Mouse (Mus musculus) limb, embryonic 11.5 days (tissue): Measurements from ENCODE around the gene Rel. TPM values are rescaled to one million over a fixed set of nuclear protein-coding genes. Genes with fewer than 3 reads are reported as not detected.

Source experiments
- ATAC-seq: fragments of 200-750 bp; cut with Nextera tagmentation; 2 replicates; pipeline ENCODE4 v1.8.0; 2017; ENCODE audit warnings: low read depth; ENCODE audit not compliant: insufficient number of reproducible peaks, low FRiP score, low TSS enrichment
- DNase-seq: peaks from one replicate; pipeline ENCODE4 v3.0.0-alpha.2; 2015; ENCODE audit warnings: low spot score
- H3K27ac ChIP-seq: fragments of 300-500 bp; sonication (generic); replicated peaks from 2 replicates; pipeline ENCODE4 v1.5.1; 2014; ENCODE audit warnings: low read depth, mild to moderate bottlenecking, low read length
- H3K27me3 ChIP-seq: fragments of 300-500 bp; sonication (generic); 2 replicates; pipeline ENCODE4 v1.6.1; 2014; ENCODE audit warnings: mild to moderate bottlenecking, low read length, mixed read lengths; ENCODE audit not compliant: control insufficient read depth, insufficient read depth
- H3K36me3 ChIP-seq: fragments of 300-500 bp; sonication (generic); 2 replicates; pipeline ENCODE4 v1.6.1; 2014; ENCODE audit warnings: mild to moderate bottlenecking, low read length, moderate library complexity, mixed read lengths; ENCODE audit not compliant: control insufficient read depth, insufficient read depth
- H3K4me1 ChIP-seq: fragments of 300-500 bp; sonication (generic); 2 replicates; pipeline ENCODE4 v1.6.1; 2014; ENCODE audit warnings: low read length, mixed read lengths; ENCODE audit not compliant: control insufficient read depth, insufficient read depth
- H3K4me2 ChIP-seq: fragments of 300-500 bp; sonication (generic); 2 replicates; pipeline ENCODE4 v1.6.1; 2014; ENCODE audit warnings: low read depth, mild to moderate bottlenecking, moderate library complexity; ENCODE audit not compliant: severe bottlenecking
- H3K4me3 ChIP-seq: fragments of 300-500 bp; sonication (generic); 2 replicates; pipeline ENCODE4 v1.5.1; 2014; ENCODE audit warnings: low read depth, low read length
- H3K9ac ChIP-seq: fragments of 300-500 bp; sonication (generic); 2 replicates; pipeline ENCODE4 v1.6.1; 2014; ENCODE audit warnings: mild to moderate bottlenecking, low read length
- H3K9me3 ChIP-seq: fragments of 300-500 bp; sonication (generic); 2 replicates; pipeline ENCODE4 v1.6.1; 2016; ENCODE audit warnings: low read length; ENCODE audit not compliant: control insufficient read depth
- WGBS: fragments of 180-500 bp; shearing (Covaris S2); extraction: QIAGEN DNeasy Blood & Tissue Kit; methylation state at CpG from one replicate; pipeline ENCODE4 v1.1.7; 2014; 5-methylcytosine and 5-hydroxymethylcytosine counted together
- polyA plus RNA-seq: library from polyadenylated mRNA; unstranded; fragments of >200 nt; fragmentation: Nextera tagmentation; extraction: Ambion mirVana; gene quantifications from 2 replicates; pipeline ENCODE4 v1.2.1, GENCODE M21; 2014

The Rel gene
- polyA plus RNA-seq, 1 experiment from 2014 or later = 0.93 TPM

GRCm38 (mm10) chr11:23782038-23782437, 11.3 kb upstream of the Rel start:
- no peak overlapping the region for H3K4me2 ChIP-seq
- H3K9me3 ChIP-seq = no peaks in the 10 kb centered on the region
- no peak for ATAC-seq
- no peak overlapping the region for H3K4me3 ChIP-seq
- H3K36me3 ChIP-seq = no peaks in the 10 kb centered on the region
- no peaks in the 10 kb centered on the region for H3K27me3 ChIP-seq
- no peak overlapping the region for H3K9ac ChIP-seq
- H3K4me1 ChIP-seq = no peaks in the 10 kb centered on the region
- H3K27ac ChIP-seq = no peak overlapping the region
- no peak for DNase-seq
- WGBS = 76% methylated on average over 3 of the region's 3 CpGs

- H3K4me3 ChIP-seq = no peak overlapping the region
- no peaks in the 10 kb centered on the region for H3K9me3 ChIP-seq
- no peaks in the 10 kb centered on the region for H3K36me3 ChIP-seq
- no peak overlapping the region for H3K27ac ChIP-seq
- 81% methylated on average over 8 of the region's 8 CpGs for WGBS
- H3K27me3 ChIP-seq = no peaks in the 10 kb centered on the region
- H3K4me2 ChIP-seq = no peak overlapping the region
- ATAC-seq (no peak), DNase-seq (no peak)
- H3K4me1 ChIP-seq = no peaks in the 10 kb centered on the region
- H3K9ac ChIP-seq = no peak overlapping the region
These were observed 8.0 kb upstream of the Rel start for GRCm38 (mm10) chr11:23778787-23779201.

GRCm38 (mm10) chr11:23772471-23772870, 1.7 kb upstream of the Rel start:
- WGBS = 58% methylated on average over 1 of the region's 1 CpGs
- Histone ChIP-seq H3K9me3 (no peaks in the 10 kb centered on the region), H3K27ac (no peak overlapping the region), H3K4me1 (0 out of 2 replicates have a peak, but pooled peaks cover 2% of the 10 kb centered on the region), H3K4me3 (no peak overlapping the region), H3K9ac (no peak overlapping the region), H3K36me3 (no peaks in the 10 kb centered on the region), H3K4me2 (no peak overlapping the region), H3K27me3 (no peaks in the 10 kb centered on the region)
- ATAC-seq = no peak
- no peak for DNase-seq

GRCm38 (mm10) chr11:23771507-23772097, 832 bp upstream of the Rel start:
- Histone ChIP-seq H3K4me2 (peak overlapping the region; percentile 49), H3K9me3 (no peaks in the 10 kb centered on the region), H3K27ac (peak overlapping the region; percentile 80; the same call in 1 of the 2 replicates), H3K4me3 (peak overlapping the region; percentile 66), H3K9ac (peak overlapping the region; percentile 73), H3K27me3 (no peaks in the 10 kb centered on the region), H3K36me3 (no peaks in the 10 kb centered on the region), H3K4me1 (0 out of 2 replicates have a peak, but pooled peaks cover 2% of the 10 kb centered on the region)
- DNase-seq (peak; percentile 25), ATAC-seq (no peak)
- 6% methylated on average over 21 of the region's 21 CpGs for WGBS

GRCm38 (mm10) chr11:23770510-23770759, 335 bp downstream of the Rel start:
- peak overlapping the region; percentile 49 for H3K4me2 ChIP-seq
- H3K27me3 ChIP-seq = no peaks in the 10 kb centered on the region
- H3K27ac ChIP-seq = peak overlapping the region; percentile 80
- peak overlapping the region; percentile 73; the same call in 1 of the 2 replicates for H3K9ac ChIP-seq
- ATAC-seq (no peak), DNase-seq (no peak)
- peak overlapping the region; percentile 66 for H3K4me3 ChIP-seq
- 0 out of 2 replicates have a peak, but pooled peaks cover 2% of the 10 kb centered on the region for H3K4me1 ChIP-seq
- H3K9me3 ChIP-seq = no peaks in the 10 kb centered on the region
- under 1% methylated on average over 24 of the region's 24 CpGs for WGBS
- H3K36me3 ChIP-seq = no peaks in the 10 kb centered on the region

GRCm38 (mm10) chr11:23769686-23770509, 872 bp downstream of the Rel start:
- WGBS = under 1% methylated on average over 25 of the region's 25 CpGs
- Histone ChIP-seq H3K9ac (no peak overlapping the region), H3K27me3 (no peaks in the 10 kb centered on the region), H3K27ac (no peak overlapping the region), H3K9me3 (no peaks in the 10 kb centered on the region), H3K4me3 (peak overlapping the region; percentile 66), H3K4me2 (peak overlapping the region; percentile 49), H3K4me1 (0 out of 2 replicates have a peak, but pooled peaks cover 2% of the 10 kb centered on the region), H3K36me3 (no peaks in the 10 kb centered on the region)
- DNase-seq = peak; percentile 43
- no peak for ATAC-seq

GRCm38 (mm10) chr11:23769033-23769432, 1.7 kb downstream of the Rel start:
- no peak overlapping the region for H3K4me2 ChIP-seq
- H3K27me3 ChIP-seq = no peaks in the 10 kb centered on the region
- H3K27ac ChIP-seq = no peak overlapping the region
- no peaks in the 10 kb centered on the region for H3K36me3 ChIP-seq
- H3K4me1 ChIP-seq = 0 out of 2 replicates have a peak, but pooled peaks cover 2% of the 10 kb centered on the region
- no peak overlapping the region for H3K9ac ChIP-seq
- DNase-seq (no peak), ATAC-seq (no peak)
- H3K9me3 ChIP-seq = no peaks in the 10 kb centered on the region
- H3K4me3 ChIP-seq = no peak overlapping the region

GRCm38 (mm10) chr11:23767928-23768327, 2.8 kb downstream of the Rel start:
- DNase-seq (no peak), ATAC-seq (no peak)
- 0 out of 2 replicates have a peak, but pooled peaks cover 2% of the 10 kb centered on the region for H3K4me1 ChIP-seq
- H3K9me3 ChIP-seq = no peaks in the 10 kb centered on the region
- H3K4me3 ChIP-seq = no peak overlapping the region
- no peak overlapping the region for H3K9ac ChIP-seq
- H3K27me3 ChIP-seq = no peaks in the 10 kb centered on the region
- WGBS = 85% methylated on average over 1 of the region's 1 CpGs
- no peaks in the 10 kb centered on the region for H3K36me3 ChIP-seq
- H3K27ac ChIP-seq = no peak overlapping the region
- H3K4me2 ChIP-seq = no peak overlapping the region
